Mouse (Mus musculus): ENCODE results near the gene Fbxw8.

GRCm38 (mm10) chr5:118093321-118094035, 61.8 kb downstream of the Fbxw8 start:
- TF ChIP-seq POLR2A (IDR thresholded peaks at IDR 0.05; ENCODE audit: extremely low read depth, insufficient read depth, low read length) (no peak), CTCF (IDR thresholded peaks at IDR 0.05; ENCODE audit: low read depth, low read length) (no peak)
